Mouse (Mus musculus) frontal cortex, postnatal 10 days (tissue): ENCODE results near the gene Anxa2.

Source experiments
- DNase-seq, 2 experiments: peaks; one replicate each; pipeline ENCODE4 v3.0.0; 2022; ENCODE audit warnings: low spot score in 2 of 2, mixed read lengths in 1 of 2

Gene Anxa2

GRCm38 (mm10) chr9:69511881-69512590 is 58.6 kb downstream of the Anxa2 start:
- no peak for DNase-seq

- DNase-seq = no peak
Measured at GRCm38 (mm10) chr9:69512726-69513125, 59.3 kb downstream of the Anxa2 start.

GRCm38 (mm10) chr9:69514206-69514605 is 60.8 kb downstream of the Anxa2 start:
- no peak for DNase-seq

- DNase-seq = no peak
Measured at GRCm38 (mm10) chr9:69515416-69515815, 62.0 kb downstream of the Anxa2 start.

- DNase-seq = peak; percentile 60 to 64
Measured at GRCm38 (mm10) chr9:69517387-69518035, 64.1 kb downstream of the Anxa2 start.
